Mouse (Mus musculus) embryonic facial prominence, embryonic 10.5 days (tissue): ENCODE data around the gene Antxr1. TPM values are rescaled to one million over a fixed set of nuclear protein-coding genes. Genes with fewer than 3 reads are reported as not detected.

Source experiments
- DNase-seq: peaks from one replicate; pipeline ENCODE4 v3.0.0-alpha.2; 2017; ENCODE audit warnings: low spot score
- H3K27ac ChIP-seq: fragments of 300-500 bp; sonication (generic); replicated peaks from 2 replicates; pipeline ENCODE4 v1.5.1; 2016; ENCODE audit warnings: mild to moderate bottlenecking
- H3K27me3 ChIP-seq: fragments of 300-500 bp; sonication (generic); replicated peaks from 2 replicates; pipeline ENCODE4 v1.6.1; 2016; ENCODE audit warnings: low read depth, mild to moderate bottlenecking; ENCODE audit not compliant: poor library complexity, severe bottlenecking
- H3K36me3 ChIP-seq: fragments of 300-500 bp; sonication (generic); replicated peaks from 2 replicates; pipeline ENCODE4 v1.6.1; 2016; ENCODE audit warnings: mild to moderate bottlenecking, moderate library complexity
- H3K4me1 ChIP-seq: fragments of 300-500 bp; sonication (generic); 2 replicates; pipeline ENCODE4 v1.6.1; 2016
- H3K4me3 ChIP-seq: fragments of 300-500 bp; sonication (generic); 2 replicates; pipeline ENCODE4 v1.5.1; 2016; ENCODE audit warnings: mild to moderate bottlenecking, moderate library complexity
- H3K9me3 ChIP-seq: fragments of 300-500 bp; sonication (generic); 2 replicates; pipeline ENCODE4 v1.6.1; 2016; ENCODE audit warnings: mild to moderate bottlenecking
- WGBS: fragments of 180-500 bp; shearing (Covaris S2); methylation state at CpG from one replicate; pipeline ENCODE4 v1.1.7; 2016; 5-methylcytosine and 5-hydroxymethylcytosine counted together
- polyA plus RNA-seq: library from polyadenylated mRNA; unstranded; fragments of >200 nt; fragmentation: Nextera tagmentation; extraction: Ambion mirVana; gene quantifications from 2 replicates; pipeline ENCODE4 v1.2.1, GENCODE M21; 2016

Gene Antxr1
- polyA plus RNA-seq, 1 experiment from 2014 or later, result 6.2 TPM

- no peak for DNase-seq
- no peaks in the 10 kb centered on the region for H3K9me3 ChIP-seq
- peaks cover 21% of the 10 kb centered on the region for H3K36me3 ChIP-seq
- no peaks in the 10 kb centered on the region for H3K27me3 ChIP-seq
- H3K4me1 ChIP-seq, result peaks cover 10% of the 10 kb centered on the region
- no peak overlapping the region for H3K27ac ChIP-seq
- WGBS, result 87% methylated on average over 12 of the region's 12 CpGs
- no peak overlapping the region for H3K4me3 ChIP-seq
Measured at GRCm38 (mm10) chr6:87139796-87140553, 195.6 kb downstream of the Antxr1 start.

GRCm38 (mm10) chr6:87138479-87138878, 197.1 kb downstream of the Antxr1 start:
- Histone ChIP-seq H3K4me1 (peaks cover 11% of the 10 kb centered on the region), H3K9me3 (no peaks in the 10 kb centered on the region), H3K4me3 (no peak overlapping the region)

GRCm38 (mm10) chr6:87133966-87134546, 201.6 kb downstream of the Antxr1 start:
- H3K4me3 ChIP-seq, result no peak overlapping the region
- H3K4me1 ChIP-seq, result 0 out of 2 replicates have a peak, but pooled peaks cover 2% of the 10 kb centered on the region
- no peak overlapping the region for H3K27ac ChIP-seq
- H3K9me3 ChIP-seq, result peaks cover 5% of the 10 kb centered on the region; the same call in 1 of the 2 replicates
- 82% methylated on average over 12 of the region's 12 CpGs for WGBS
- H3K27me3 ChIP-seq, result no peaks in the 10 kb centered on the region
- H3K36me3 ChIP-seq, result peaks cover 28% of the 10 kb centered on the region
- DNase-seq, result no peak

More at GRCm38 (mm10) chr6:87138479-87138878, 197.1 kb downstream of the Antxr1 start:
- peaks cover 28% of the 10 kb centered on the region for H3K36me3 ChIP-seq
- no peaks in the 10 kb centered on the region for H3K27me3 ChIP-seq
- DNase-seq, result no peak
- 86% methylated on average over 5 of the region's 5 CpGs for WGBS
- no peak overlapping the region for H3K27ac ChIP-seq

- H3K36me3 ChIP-seq, result peaks cover 28% of the 10 kb centered on the region
- no peaks in the 10 kb centered on the region for H3K27me3 ChIP-seq
- 0 out of 2 replicates have a peak, but pooled peaks cover 2% of the 10 kb centered on the region for H3K4me1 ChIP-seq
- no peak overlapping the region for H3K4me3 ChIP-seq
- WGBS, result 95% methylated on average over 3 of the region's 3 CpGs
- peaks cover 5% of the 10 kb centered on the region; the same call in 1 of the 2 replicates for H3K9me3 ChIP-seq
- H3K27ac ChIP-seq, result no peak overlapping the region
- no peak for DNase-seq
Measured at GRCm38 (mm10) chr6:87133520-87133919, 202.1 kb downstream of the Antxr1 start.

- Histone ChIP-seq H3K4me3 (no peak overlapping the region), H3K36me3 (peaks cover 17% of the 10 kb centered on the region), H3K4me1 (peaks cover 19% of the 10 kb centered on the region), H3K27ac (no peak overlapping the region), H3K9me3 (peaks cover 5% of the 10 kb centered on the region; the same call in 1 of the 2 replicates), H3K27me3 (no peaks in the 10 kb centered on the region)
- no peak for DNase-seq
- WGBS, result 65% methylated on average over 1 of the region's 1 CpGs
Measured at GRCm38 (mm10) chr6:87131078-87131477, 204.5 kb downstream of the Antxr1 start.

- Histone ChIP-seq H3K4me1 (peaks cover 23% of the 10 kb centered on the region), H3K4me3 (no peak overlapping the region), H3K27ac (no peak overlapping the region), H3K27me3 (no peaks in the 10 kb centered on the region), H3K36me3 (peaks cover 13% of the 10 kb centered on the region), H3K9me3 (peaks cover 5% of the 10 kb centered on the region; the same call in 1 of the 2 replicates)
- 96% methylated on average over 7 of the region's 7 CpGs for WGBS
- no peak for DNase-seq
Measured at GRCm38 (mm10) chr6:87130628-87131027, 205.0 kb downstream of the Antxr1 start.

- no peaks in the 10 kb centered on the region for H3K27me3 ChIP-seq
- WGBS, result 91% methylated on average over 8 of the region's 8 CpGs
- peaks cover 20% of the 10 kb centered on the region for H3K4me1 ChIP-seq
- no peak overlapping the region for H3K27ac ChIP-seq
- H3K36me3 ChIP-seq, result peaks cover 6% of the 10 kb centered on the region
- peaks cover 5% of the 10 kb centered on the region; the same call in 1 of the 2 replicates for H3K9me3 ChIP-seq
- DNase-seq, result no peak
- H3K4me3 ChIP-seq, result no peak overlapping the region
Measured at GRCm38 (mm10) chr6:87129861-87130260, 205.8 kb downstream of the Antxr1 start.

GRCm38 (mm10) chr6:87127049-87127753, 208.4 kb downstream of the Antxr1 start:
- 60% methylated on average over 8 of the region's 8 CpGs for WGBS
- H3K27me3 ChIP-seq, result no peaks in the 10 kb centered on the region
- peaks cover 20% of the 10 kb centered on the region for H3K4me1 ChIP-seq
- 0 out of 2 replicates have a peak overlapping the region, but pooled peaks have one; percentile 10 for H3K27ac ChIP-seq
- H3K9me3 ChIP-seq, result peaks cover 5% of the 10 kb centered on the region; the same call in 1 of the 2 replicates
- no peak overlapping the region for H3K4me3 ChIP-seq
- H3K36me3 ChIP-seq, result no peaks in the 10 kb centered on the region; the same call in 1 of the 2 replicates
- no peak for DNase-seq

- no peaks in the 10 kb centered on the region for H3K36me3 ChIP-seq
- 89% methylated on average over 4 of the region's 4 CpGs for WGBS
- peaks cover 29% of the 10 kb centered on the region for H3K4me1 ChIP-seq
- no peak overlapping the region for H3K27ac ChIP-seq
- no peaks in the 10 kb centered on the region for H3K9me3 ChIP-seq
- no peak for DNase-seq
- no peak overlapping the region for H3K4me3 ChIP-seq
- no peaks in the 10 kb centered on the region for H3K27me3 ChIP-seq
Measured at GRCm38 (mm10) chr6:87123973-87124372, 211.6 kb downstream of the Antxr1 start.

- peaks cover 29% of the 10 kb centered on the region for H3K4me1 ChIP-seq
- H3K27ac ChIP-seq, result no peak overlapping the region
- no peaks in the 10 kb centered on the region for H3K36me3 ChIP-seq
- no peaks in the 10 kb centered on the region for H3K9me3 ChIP-seq
- no peak for DNase-seq
- no peak overlapping the region for H3K4me3 ChIP-seq
- no peaks in the 10 kb centered on the region for H3K27me3 ChIP-seq
- WGBS, result 90% methylated on average over 6 of the region's 6 CpGs
Measured at GRCm38 (mm10) chr6:87123406-87123805, 212.2 kb downstream of the Antxr1 start.

- H3K27ac ChIP-seq, result no peak overlapping the region
- DNase-seq, result no peak
Measured at GRCm38 (mm10) chr6:87121961-87122360, 213.7 kb downstream of the Antxr1 start.

GRCm38 (mm10) chr6:87120661-87121060, 215.0 kb downstream of the Antxr1 start:
- H3K36me3 ChIP-seq, result no peaks in the 10 kb centered on the region
- H3K27ac ChIP-seq, result no peak overlapping the region
- H3K27me3 ChIP-seq, result no peaks in the 10 kb centered on the region
- H3K4me1 ChIP-seq, result peaks cover 17% of the 10 kb centered on the region; the same call in 1 of the 2 replicates
- H3K9me3 ChIP-seq, result no peaks in the 10 kb centered on the region
- 92% methylated on average over 6 of the region's 6 CpGs for WGBS
- DNase-seq, result no peak
- H3K4me3 ChIP-seq, result no peak overlapping the region

More at GRCm38 (mm10) chr6:87121961-87122360, 213.7 kb downstream of the Antxr1 start:
- Histone ChIP-seq H3K27me3 (no peaks in the 10 kb centered on the region), H3K4me1 (peaks cover 19% of the 10 kb centered on the region), H3K9me3 (no peaks in the 10 kb centered on the region), H3K4me3 (no peak overlapping the region), H3K36me3 (no peaks in the 10 kb centered on the region)
- 86% methylated on average over 7 of the region's 7 CpGs for WGBS
